Mouse (Mus musculus) liver, embryonic 14.5 days (tissue): ENCODE data around the gene Igf1r.

Experiments used
- CTCF ChIP-seq: IDR thresholded peaks from 2 replicates; pipeline ENCODE4 v1.5.1; 2016; ENCODE audit warnings: antibody characterized with exemption, low read depth, control low read depth
- EP300 ChIP-seq: IDR thresholded peaks from 2 replicates; pipeline ENCODE4 v1.6.1; 2016; ENCODE audit warnings: antibody characterized with exemption, low read depth

DNA sequence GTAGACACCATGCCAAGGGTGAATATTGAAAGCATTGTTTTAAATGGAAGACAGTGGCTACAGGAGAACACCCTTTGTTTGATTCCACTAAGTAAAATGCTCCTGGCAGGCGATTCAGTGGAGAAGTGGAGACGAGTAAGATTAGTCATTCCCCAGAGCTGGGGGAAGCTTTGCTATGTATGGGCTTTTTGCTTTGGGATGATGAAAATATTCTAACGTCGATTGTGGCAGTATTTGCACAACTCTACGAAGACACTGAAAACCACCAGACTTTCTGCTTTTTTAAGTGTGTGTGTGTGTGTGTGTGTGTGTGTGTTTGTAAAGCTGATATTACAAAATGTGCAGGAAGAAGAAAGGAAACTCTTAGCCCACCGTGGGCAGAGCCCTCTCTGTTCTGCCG is 202.0 kb downstream of the Igf1r start:
- TF ChIP-seq CTCF (no peak), EP300 (no peak)
